Mouse (Mus musculus) urinary bladder, postnatal 10 days (tissue): Measurements from ENCODE around the gene Camta1.

ENCODE experiments used
- DNase-seq: peaks from one replicate; pipeline ENCODE4 v3.0.0; 2022; ENCODE audit warnings: low spot score

The Camta1 gene

GRCm38 (mm10) chr4:151152010-151152409 is 709.7 kb downstream of the Camta1 start:
- no peak for DNase-seq

- DNase-seq = no peak
Observed at GRCm38 (mm10) chr4:151150842-151151241, 710.8 kb downstream of the Camta1 start.

GRCm38 (mm10) chr4:151150115-151150514 is 711.6 kb downstream of the Camta1 start:
- no peak for DNase-seq

GRCm38 (mm10) chr4:151147541-151147940 is 714.1 kb downstream of the Camta1 start:
- no peak for DNase-seq

GRCm38 (mm10) chr4:151144121-151144520 is 717.6 kb downstream of the Camta1 start:
- no peak for DNase-seq

- peak; percentile 89 for DNase-seq
Observed at GRCm38 (mm10) chr4:151141196-151141880, 720.3 kb downstream of the Camta1 start.

- no peak for DNase-seq
Observed at GRCm38 (mm10) chr4:151140368-151140982, 721.2 kb downstream of the Camta1 start.

- peak; percentile 30 for DNase-seq
Observed at GRCm38 (mm10) chr4:151139053-151139840, 722.4 kb downstream of the Camta1 start.

GRCm38 (mm10) chr4:151138586-151138985 is 723.1 kb downstream of the Camta1 start:
- no peak for DNase-seq

- no peak for DNase-seq
Observed at GRCm38 (mm10) chr4:151138135-151138534, 723.5 kb downstream of the Camta1 start.

GRCm38 (mm10) chr4:151137701-151138100 is 724.0 kb downstream of the Camta1 start:
- no peak for DNase-seq

GRCm38 (mm10) chr4:151135491-151135890 is 726.2 kb downstream of the Camta1 start:
- DNase-seq = no peak

- no peak for DNase-seq
Observed at GRCm38 (mm10) chr4:151133760-151134159, 727.9 kb downstream of the Camta1 start.

GRCm38 (mm10) chr4:151132493-151132892 is 729.2 kb downstream of the Camta1 start:
- no peak for DNase-seq

- no peak for DNase-seq
Observed at GRCm38 (mm10) chr4:151130756-151131490, 730.8 kb downstream of the Camta1 start.

- DNase-seq = no peak
Observed at GRCm38 (mm10) chr4:151129725-151130557, 731.7 kb downstream of the Camta1 start.

GRCm38 (mm10) chr4:151128641-151129541 is 732.8 kb downstream of the Camta1 start:
- DNase-seq = no peak

- no peak for DNase-seq
Observed at GRCm38 (mm10) chr4:151127636-151128548, 733.8 kb downstream of the Camta1 start.

- DNase-seq = no peak
Observed at GRCm38 (mm10) chr4:151118883-151119282, 742.8 kb downstream of the Camta1 start.
